Mouse (Mus musculus) lung, postnatal 0 days (tissue): Measurements from ENCODE around the gene Eps8l3.

ENCODE experiments used
- CTCF ChIP-seq: IDR thresholded peaks from 2 replicates; pipeline ENCODE4 v1.5.1; 2016; ENCODE audit warnings: antibody characterized with exemption, mild to moderate bottlenecking
- EP300 ChIP-seq: IDR thresholded peaks from 2 replicates; pipeline ENCODE4 v1.6.1; 2016; ENCODE audit warnings: antibody characterized with exemption, mild to moderate bottlenecking, control low read depth

DNA sequence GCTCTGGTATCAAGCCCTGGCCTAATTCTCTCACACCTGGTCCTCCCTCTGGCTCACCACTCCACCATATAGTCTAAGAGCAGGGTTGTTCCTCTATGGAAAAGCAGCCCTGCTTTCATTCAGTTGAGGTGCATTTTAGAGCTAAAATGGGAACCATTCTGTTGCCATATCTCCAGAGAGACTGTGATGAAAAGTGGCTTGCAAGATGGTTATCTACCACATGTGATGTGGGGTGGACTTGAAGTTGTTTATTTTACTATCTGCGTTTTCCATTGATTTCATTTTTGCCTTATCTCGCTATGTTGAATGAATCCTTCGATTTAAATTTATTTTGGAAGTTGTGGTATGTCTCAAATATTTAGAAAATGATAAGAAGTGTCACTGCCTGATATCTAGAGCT, 30.2 kb upstream of the Eps8l3 start:
- TF ChIP-seq CTCF (no peak), EP300 (no peak)
